Mouse (Mus musculus): ENCODE measurements around the gene Prss23.

Gene Prss23

DNA sequence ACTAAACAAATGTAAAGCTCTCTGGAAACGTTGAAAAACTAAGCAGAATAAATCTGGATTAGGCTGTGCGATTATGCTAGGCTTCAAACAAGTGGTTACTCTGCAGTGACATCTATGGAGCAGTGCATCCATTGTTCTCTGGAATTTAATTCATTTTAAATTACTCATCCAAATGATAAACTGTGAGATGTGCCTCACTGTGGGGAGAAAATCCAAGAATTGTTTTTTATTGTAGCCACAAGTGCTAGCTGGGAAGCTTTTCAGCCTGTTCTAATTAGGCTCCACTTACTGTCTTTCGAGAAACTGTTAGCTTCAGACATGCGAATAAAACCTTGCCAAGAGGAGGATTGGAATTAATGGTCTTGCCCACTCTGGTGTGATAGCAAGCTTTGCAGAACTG, 18.3 kb downstream of the Prss23 start:
- DNase-seq (ENCODE audit: low spot score), result no peak

GRCm38 (mm10) chr7:89499516-89500307, 27.3 kb downstream of the Prss23 start:
- peak; percentile 33 for DNase-seq (ENCODE audit: low spot score)

GRCm38 (mm10) chr7:89483769-89484568, 43.0 kb downstream of the Prss23 start:
- DNase-seq (ENCODE audit: low spot score), result no peak

DNA sequence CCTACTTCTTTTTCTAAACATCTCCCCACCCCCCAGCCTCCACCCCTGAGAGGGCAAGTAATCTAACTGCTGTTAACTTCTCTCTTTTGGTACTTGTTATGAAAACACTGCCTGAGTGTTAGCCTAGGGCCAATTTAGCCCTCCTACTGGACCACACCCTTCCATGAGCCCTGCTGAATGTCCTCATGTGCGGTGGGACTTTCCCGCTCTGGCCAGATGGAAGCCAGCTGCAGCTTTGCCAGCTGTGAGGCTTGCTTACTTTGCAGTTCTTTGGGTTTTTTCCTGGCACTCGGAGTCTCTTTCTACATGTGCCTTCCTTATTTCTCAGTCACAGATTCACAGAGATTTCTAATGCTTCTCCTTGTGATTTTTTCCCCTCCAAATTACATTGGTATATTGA, 45.3 kb downstream of the Prss23 start:
- no peak for DNase-seq (ENCODE audit: low spot score)

DNA sequence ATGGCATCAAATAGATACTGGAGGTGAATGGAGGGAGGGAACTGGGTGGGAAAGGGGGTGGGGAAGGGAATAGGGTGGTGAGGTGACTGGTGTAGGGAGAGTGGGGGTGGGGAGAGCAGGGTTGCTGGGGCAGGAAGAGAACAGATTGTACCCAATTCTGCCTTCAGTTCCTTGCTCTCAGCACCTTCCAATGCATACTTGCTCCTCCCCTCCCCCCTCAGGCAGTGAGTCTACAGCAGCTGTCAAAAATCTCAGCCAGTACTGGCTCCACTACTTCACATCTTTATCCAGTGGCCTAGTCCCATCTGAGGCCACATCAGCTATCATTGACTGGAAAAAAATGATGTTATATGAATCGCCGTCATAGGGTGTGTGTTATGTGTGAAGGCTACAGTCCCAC, 48.5 kb downstream of the Prss23 start:
- DNase-seq (ENCODE audit: low spot score), result no peak

- peak; percentile 46 for DNase-seq (ENCODE audit: low spot score)
Measured at GRCm38 (mm10) chr7:89477294-89477999, 49.5 kb downstream of the Prss23 start.

GRCm38 (mm10) chr7:89473442-89473841, 53.5 kb downstream of the Prss23 start:
- DNase-seq (ENCODE audit: low spot score), result no peak

DNA sequence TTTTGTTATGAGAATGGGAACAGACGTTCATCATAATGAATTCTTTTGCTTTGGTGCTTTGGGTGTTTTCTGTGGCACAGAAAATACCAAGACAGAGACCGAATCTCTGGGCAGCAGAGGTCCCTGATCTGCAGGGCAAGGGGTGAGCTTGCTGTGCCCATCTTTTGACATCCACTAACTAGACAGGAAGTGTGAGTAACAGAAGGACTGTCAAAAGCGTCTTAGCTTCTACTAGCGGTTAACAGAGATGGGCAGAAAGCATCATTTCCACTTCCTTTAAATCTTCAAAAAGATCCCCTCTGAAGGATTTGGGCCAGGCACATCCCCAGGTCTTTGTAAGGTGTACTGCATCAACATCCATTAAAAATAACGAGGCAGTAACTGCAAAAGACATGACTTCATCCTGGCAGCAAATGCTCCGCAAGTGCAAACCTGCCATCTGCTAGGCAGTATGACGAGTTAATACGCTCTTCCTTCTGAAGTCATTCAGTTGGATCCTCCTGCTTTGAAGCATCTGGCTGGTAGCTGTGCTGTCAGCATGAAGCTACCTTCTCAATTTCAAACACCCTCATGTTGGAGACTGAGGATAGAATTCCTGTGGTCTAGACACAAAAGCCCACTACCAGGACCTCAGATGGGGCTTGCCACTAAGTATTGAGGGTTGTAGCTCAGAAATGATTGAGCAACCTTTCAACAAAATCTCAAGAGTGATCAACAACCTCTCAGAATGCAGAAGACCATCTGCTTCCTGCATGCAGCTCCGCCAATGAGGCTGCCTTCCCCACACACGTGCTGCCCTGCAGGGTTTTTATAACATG, 63.0 kb downstream of the Prss23 start:
- no peak for DNase-seq (ENCODE audit: low spot score)

DNA sequence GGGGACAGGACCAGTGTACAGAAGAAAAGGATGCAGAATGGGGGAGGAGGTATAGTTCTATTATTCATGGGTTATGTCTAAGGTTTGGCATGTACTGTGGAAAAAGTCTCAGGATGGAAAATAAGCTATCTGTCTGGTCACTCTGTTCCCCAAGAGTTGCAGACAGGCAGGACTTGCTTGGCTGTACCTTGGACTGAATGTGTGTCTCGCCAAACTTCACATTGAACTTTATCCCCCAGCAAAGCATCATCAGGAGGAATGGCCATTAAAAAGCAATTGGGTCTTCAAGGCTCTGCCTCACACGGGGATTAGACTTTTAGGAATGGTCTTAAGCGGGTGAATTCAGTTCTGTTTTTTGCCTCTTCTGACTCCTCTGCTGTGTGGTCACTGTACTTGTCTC, 63.7 kb downstream of the Prss23 start:
- DNase-seq (ENCODE audit: low spot score), result no peak

- DNase-seq (ENCODE audit: low spot score), result no peak
Measured at GRCm38 (mm10) chr7:89462646-89463207, 64.3 kb downstream of the Prss23 start.

DNA sequence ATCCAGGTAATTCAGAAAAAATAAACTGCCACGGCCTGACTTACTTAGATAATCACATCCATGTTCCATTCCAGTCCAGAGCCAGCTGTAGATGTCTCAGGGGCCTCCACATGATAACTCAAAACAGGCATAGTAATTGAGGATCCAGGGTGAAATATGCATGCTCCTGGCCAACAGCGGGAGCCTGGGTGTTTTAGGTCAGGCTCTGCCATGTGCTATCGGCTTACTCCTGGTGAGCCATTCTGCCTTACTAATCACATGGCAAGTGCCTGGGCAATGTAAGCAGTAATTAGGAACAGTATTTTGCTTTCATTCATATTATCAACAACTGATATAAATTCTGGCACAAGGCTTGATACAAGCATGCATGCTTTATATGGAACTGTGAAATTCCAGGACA, 65.6 kb downstream of the Prss23 start:
- no peak for DNase-seq (ENCODE audit: low spot score)

- DNase-seq (ENCODE audit: low spot score), result no peak
Measured at GRCm38 (mm10) chr7:89460911-89461310, 66.1 kb downstream of the Prss23 start.

DNA sequence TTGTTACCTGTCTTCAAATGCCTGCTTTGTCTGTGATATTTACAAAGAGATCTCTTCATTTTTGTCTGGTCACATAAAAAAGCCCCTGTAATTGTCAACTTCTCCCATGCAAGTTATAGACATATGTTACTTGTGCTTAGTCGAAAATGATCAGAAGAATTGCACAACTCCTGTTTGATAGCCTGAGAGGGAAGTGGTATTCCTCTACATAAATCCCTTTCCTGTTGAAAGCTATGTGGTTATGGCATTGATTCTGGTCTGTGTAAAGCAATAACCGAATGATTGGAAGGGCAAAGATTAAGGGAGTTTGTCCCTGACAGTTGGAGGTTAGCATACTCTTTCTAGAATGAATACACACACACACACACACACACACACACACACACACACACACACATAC, 67.3 kb downstream of the Prss23 start:
- no peak for DNase-seq (ENCODE audit: low spot score)

Data from MN1 (cell line).